Mouse (Mus musculus) stomach, embryonic 16.5 days (tissue): ENCODE data around the gene Asap2. TPM values are rescaled to one million over a fixed set of nuclear protein-coding genes. Genes with fewer than 3 reads are reported as not detected.

ENCODE experiments used
- ATAC-seq: fragments of 200-750 bp; cut with Nextera tagmentation; 2 replicates; pipeline ENCODE4 v1.8.0; 2017; ENCODE audit warnings: moderate number of reproducible peaks, moderate TSS enrichment; ENCODE audit not compliant: insufficient read depth, low FRiP score
- H3K27ac ChIP-seq: fragments of 300-500 bp; sonication (generic); 2 replicates; pipeline ENCODE4 v1.5.1; 2014; ENCODE audit warnings: low read length
- H3K27me3 ChIP-seq: fragments of 300-500 bp; sonication (generic); 2 replicates; pipeline ENCODE4 v1.6.1; 2014; ENCODE audit warnings: low read length, control low read depth, mixed read lengths; ENCODE audit not compliant: control insufficient read depth, insufficient read depth
- H3K36me3 ChIP-seq: fragments of 300-500 bp; sonication (generic); 2 replicates; pipeline ENCODE4 v1.6.1; 2014; ENCODE audit warnings: low read length; ENCODE audit not compliant: control insufficient read depth, insufficient read depth
- H3K4me1 ChIP-seq: fragments of 300-500 bp; sonication (generic); 2 replicates; pipeline ENCODE4 v1.6.1; 2014; ENCODE audit warnings: low read length, control low read depth, mixed read lengths; ENCODE audit not compliant: control insufficient read depth, insufficient read depth
- H3K4me2 ChIP-seq: fragments of 300-500 bp; sonication (generic); 2 replicates; pipeline ENCODE4 v1.6.1; 2014; ENCODE audit warnings: low read depth, low read length, mixed read lengths
- H3K4me3 ChIP-seq: fragments of 300-500 bp; sonication (generic); replicated peaks from 2 replicates; pipeline ENCODE4 v1.5.1; 2014; ENCODE audit warnings: mild to moderate bottlenecking, low read length
- H3K9ac ChIP-seq: fragments of 300-500 bp; sonication (generic); 2 replicates; pipeline ENCODE4 v1.6.1; 2014; ENCODE audit warnings: low read length
- H3K9me3 ChIP-seq: fragments of 300-500 bp; sonication (generic); replicated peaks from 2 replicates; pipeline ENCODE4 v1.6.1; 2016; ENCODE audit warnings: low read length, control low read depth; ENCODE audit not compliant: control insufficient read depth
- WGBS: fragments of 180-500 bp; shearing (Covaris S2); extraction: QIAGEN DNeasy Blood & Tissue Kit; methylation state at CpG from one replicate; pipeline ENCODE4 v1.1.7; 2014; 5-methylcytosine and 5-hydroxymethylcytosine counted together
- polyA plus RNA-seq: library from polyadenylated mRNA; unstranded; fragments of >200 nt; fragmentation: Nextera tagmentation; extraction: Ambion mirVana; gene quantifications from 2 replicates; pipeline ENCODE4 v1.2.1, GENCODE M21; 2015

Asap2 gene
- polyA plus RNA-seq, 1 experiment from 2014 or later, result 5.5 TPM

DNA sequence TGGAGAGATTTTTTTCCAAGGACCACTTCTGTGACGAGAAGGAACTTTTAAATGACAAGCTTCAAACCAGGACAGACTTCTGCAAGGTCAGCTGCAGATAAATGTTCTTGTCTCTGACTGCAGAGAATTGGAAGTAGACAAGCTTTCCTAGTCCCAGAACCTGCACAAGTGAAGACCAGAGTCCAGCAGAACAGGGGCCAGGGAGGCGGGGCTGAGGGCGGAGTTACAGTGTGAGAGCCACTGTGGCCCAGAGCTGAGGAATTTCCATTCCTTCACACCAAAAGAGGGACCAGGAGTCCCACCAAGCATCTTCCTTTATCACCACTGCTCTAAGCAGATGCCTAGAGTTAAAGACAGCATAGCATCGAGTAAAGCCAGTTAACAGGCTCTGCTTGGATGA, 198.6 kb downstream of the Asap2 start:
- no peak for ATAC-seq
- Histone ChIP-seq H3K4me3 (no peak overlapping the region), H3K4me2 (no peak overlapping the region), H3K27me3 (no peaks in the 10 kb centered on the region), H3K36me3 (no peaks in the 10 kb centered on the region), H3K9ac (no peak overlapping the region), H3K27ac (no peak overlapping the region), H3K4me1 (no peaks in the 10 kb centered on the region), H3K9me3 (no peaks in the 10 kb centered on the region)
- WGBS, result 65% methylated on average over 4 of the region's 4 CpGs

DNA sequence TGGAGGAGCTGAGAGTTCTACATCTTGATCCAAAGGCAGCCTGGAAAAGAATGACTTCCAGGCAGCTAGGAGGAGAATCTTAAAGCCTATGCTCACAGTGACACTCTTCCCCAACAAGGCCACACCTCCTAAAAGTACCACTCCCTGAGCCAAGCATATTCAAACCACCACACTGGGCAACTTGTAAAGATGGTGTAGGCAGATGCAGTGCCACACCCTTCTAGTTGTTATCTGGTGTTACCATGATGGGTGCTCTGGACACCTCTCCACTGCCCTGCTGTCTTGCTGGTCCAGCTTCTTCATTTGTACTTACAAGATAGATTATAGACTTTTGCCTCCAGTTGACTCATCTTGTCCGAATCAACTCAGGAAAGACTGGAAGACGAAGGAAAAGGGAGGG, 201.3 kb downstream of the Asap2 start:
- H3K4me1 ChIP-seq, result no peaks in the 10 kb centered on the region

DNA sequence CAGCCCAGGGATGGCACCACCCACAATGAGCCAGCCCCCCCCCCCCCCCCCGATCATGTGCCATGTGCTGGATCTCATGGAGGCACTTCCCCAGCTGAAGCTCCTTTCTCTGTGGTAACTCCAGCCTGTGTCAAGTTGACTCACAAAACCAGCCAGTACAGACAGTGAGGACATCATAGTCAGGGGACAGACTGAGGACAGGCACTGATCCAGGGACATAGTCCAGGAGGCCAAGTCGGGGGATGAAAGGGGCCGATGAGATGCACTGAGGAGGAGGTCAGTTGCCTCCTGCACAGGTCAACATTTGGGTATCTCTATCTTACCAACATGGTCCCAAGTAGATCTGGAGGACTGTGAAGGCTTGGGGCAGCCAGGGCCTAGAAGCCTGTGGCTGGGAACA, 205.2 kb downstream of the Asap2 start:
- Histone ChIP-seq H3K27me3 (no peaks in the 10 kb centered on the region), H3K4me3 (no peak overlapping the region), H3K9me3 (no peaks in the 10 kb centered on the region), H3K9ac (no peak overlapping the region), H3K4me2 (no peak overlapping the region), H3K36me3 (no peaks in the 10 kb centered on the region), H3K27ac (no peak overlapping the region), H3K4me1 (no peaks in the 10 kb centered on the region)
- ATAC-seq, result no peak
- WGBS, result 98% methylated on average over 3 of the region's 3 CpGs

More for the DNA sequence above, 201.3 kb downstream of the Asap2 start:
- H3K36me3 ChIP-seq, result no peaks in the 10 kb centered on the region
- no peak overlapping the region for H3K27ac ChIP-seq
- no peaks in the 10 kb centered on the region for H3K9me3 ChIP-seq
- ATAC-seq, result no peak
- H3K4me3 ChIP-seq, result no peak overlapping the region
- no peaks in the 10 kb centered on the region for H3K27me3 ChIP-seq
- WGBS, result 83% methylated on average over 2 of the region's 2 CpGs
- no peak overlapping the region for H3K4me2 ChIP-seq
- no peak overlapping the region for H3K9ac ChIP-seq

DNA sequence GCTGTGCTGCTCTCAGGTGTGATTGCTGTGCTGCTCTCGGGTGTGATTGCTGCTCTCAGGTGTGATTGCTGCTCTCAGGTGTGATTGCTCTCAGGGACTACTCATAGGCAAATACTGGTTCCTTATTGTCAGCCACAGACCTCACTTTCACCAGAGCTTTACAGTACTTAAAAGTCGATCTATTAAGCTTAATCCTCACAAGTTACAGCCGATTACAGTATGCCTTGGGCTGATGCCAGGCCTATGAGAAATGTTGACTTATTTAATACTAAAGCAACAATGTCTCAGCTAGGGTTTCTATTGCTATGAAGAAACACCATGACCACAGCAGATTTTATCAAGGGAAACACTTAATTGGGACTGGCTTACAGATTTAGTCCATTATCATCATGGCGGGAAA, 206.2 kb downstream of the Asap2 start:
- Histone ChIP-seq H3K4me2 (no peak overlapping the region), H3K4me3 (no peak overlapping the region), H3K9ac (no peak overlapping the region), H3K27ac (no peak overlapping the region), H3K4me1 (no peaks in the 10 kb centered on the region), H3K9me3 (no peaks in the 10 kb centered on the region), H3K27me3 (no peaks in the 10 kb centered on the region), H3K36me3 (no peaks in the 10 kb centered on the region)
- ATAC-seq, result no peak
- WGBS, result 68% methylated on average over 4 of the region's 4 CpGs

DNA sequence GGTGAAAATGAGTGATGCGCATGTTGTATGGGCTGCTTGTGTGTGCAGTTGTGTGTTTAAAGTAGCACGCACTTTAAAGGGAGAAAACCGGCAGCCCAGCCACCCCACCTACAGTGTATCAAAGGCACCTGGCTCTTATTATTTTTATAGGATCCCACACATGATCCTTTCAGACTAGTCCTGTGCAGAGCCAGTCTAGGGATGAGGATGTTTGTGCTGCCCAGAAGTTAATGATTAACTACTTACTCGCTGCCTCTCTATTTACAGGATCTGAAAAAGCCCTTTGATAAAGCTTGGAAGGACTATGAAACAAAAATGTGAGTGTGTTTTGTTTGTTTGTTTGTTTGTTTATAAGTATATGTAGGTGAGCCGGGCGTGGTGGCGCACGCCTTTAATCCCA, 210.4 kb downstream of the Asap2 start:
- H3K36me3 ChIP-seq, result no peaks in the 10 kb centered on the region
- no peaks in the 10 kb centered on the region for H3K27me3 ChIP-seq
- ATAC-seq, result peak; percentile 63; the same call in 1 of the 2 replicates
- H3K27ac ChIP-seq, result no peak overlapping the region
- H3K9ac ChIP-seq, result no peak overlapping the region
- H3K4me2 ChIP-seq, result no peak overlapping the region
- peaks cover 11% of the 10 kb centered on the region for H3K4me1 ChIP-seq
- no peak overlapping the region for H3K4me3 ChIP-seq
- H3K9me3 ChIP-seq, result no peaks in the 10 kb centered on the region
- 77% methylated on average over 8 of the region's 8 CpGs for WGBS

DNA sequence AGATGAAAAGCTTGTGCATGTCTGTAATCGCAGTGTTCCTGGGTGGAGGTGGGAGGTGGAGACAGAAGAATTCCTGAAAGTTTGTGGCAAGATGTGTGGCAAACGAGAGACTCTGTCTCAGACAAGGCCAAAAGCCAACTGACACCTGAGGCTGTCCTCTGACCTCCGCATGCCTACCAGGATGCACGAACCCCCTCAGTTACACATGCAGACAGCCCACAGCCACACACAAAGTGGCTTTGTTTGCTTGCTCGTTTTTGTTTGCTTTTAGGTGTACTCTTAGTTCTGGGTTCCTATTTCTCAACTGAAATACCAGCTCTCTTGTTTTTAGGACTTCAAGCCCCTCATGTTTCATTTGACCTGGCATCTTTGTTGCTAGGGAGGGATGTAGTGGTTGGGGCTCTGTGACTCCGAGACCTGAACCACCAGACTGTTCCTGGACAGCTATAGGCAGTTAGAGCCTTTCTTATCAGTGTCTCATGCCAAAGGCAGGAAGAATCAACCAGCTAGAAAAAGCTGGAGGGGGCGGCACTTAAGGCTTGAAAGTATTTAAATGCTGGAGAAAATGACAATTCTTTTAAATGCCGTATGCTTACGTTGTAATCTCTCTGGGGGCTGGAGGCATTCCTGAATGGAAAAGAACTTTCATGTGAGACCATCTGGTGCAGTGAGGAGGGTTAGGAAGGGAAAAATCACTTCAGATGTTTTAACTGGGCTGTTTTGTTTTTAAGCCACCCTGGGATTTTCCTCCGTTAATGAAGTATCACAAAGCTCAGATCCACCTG, 211.4 kb downstream of the Asap2 start:
- no peak overlapping the region for H3K9ac ChIP-seq
- H3K27ac ChIP-seq, result no peak overlapping the region
- no peaks in the 10 kb centered on the region for H3K36me3 ChIP-seq
- no peak overlapping the region for H3K4me3 ChIP-seq
- peaks cover 14% of the 10 kb centered on the region for H3K4me1 ChIP-seq
- H3K27me3 ChIP-seq, result no peaks in the 10 kb centered on the region
- no peak for ATAC-seq
- no peak overlapping the region for H3K4me2 ChIP-seq
- 65% methylated on average over 10 of the region's 10 CpGs for WGBS
- H3K9me3 ChIP-seq, result no peaks in the 10 kb centered on the region

DNA sequence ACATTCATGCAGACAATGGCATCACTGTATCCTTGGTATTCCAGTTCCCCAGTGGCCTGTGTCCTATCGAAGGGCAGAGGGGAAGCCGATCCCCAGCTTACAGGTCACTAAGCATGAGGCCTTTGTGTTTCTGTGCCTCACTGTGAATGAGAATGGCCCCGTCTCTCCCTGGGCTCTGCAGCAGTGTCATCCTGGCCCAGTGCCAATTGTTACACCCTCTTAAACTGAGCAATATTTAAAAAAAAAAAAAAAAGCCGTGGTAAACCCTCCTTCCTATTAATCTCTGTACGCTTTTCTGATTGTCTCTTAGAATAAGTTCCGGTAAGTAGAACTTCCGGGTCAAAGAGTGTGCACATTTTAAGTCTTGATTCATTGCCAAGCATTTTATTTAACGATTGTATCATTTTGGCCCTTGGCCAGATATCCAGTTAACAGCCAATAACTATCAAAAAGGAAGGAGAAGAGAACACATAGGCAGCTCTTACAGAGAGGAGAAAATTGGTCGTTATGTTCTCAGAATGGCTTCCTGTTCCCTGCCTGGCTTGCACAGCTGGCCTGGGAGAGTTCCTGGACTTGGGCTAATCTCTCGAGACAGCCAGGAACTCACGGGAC, 214.5 kb downstream of the Asap2 start:
- no peaks in the 10 kb centered on the region for H3K27me3 ChIP-seq
- peaks cover 16% of the 10 kb centered on the region for H3K4me1 ChIP-seq
- no peak overlapping the region for H3K4me3 ChIP-seq
- peak overlapping the region; percentile 68 for H3K27ac ChIP-seq
- no peaks in the 10 kb centered on the region for H3K9me3 ChIP-seq
- H3K9ac ChIP-seq, result no peak overlapping the region
- peak; percentile 49; the same call in 1 of the 2 replicates for ATAC-seq
- WGBS, result 23% methylated on average over 11 of the region's 11 CpGs
- no peak overlapping the region for H3K4me2 ChIP-seq
- H3K36me3 ChIP-seq, result no peaks in the 10 kb centered on the region

DNA sequence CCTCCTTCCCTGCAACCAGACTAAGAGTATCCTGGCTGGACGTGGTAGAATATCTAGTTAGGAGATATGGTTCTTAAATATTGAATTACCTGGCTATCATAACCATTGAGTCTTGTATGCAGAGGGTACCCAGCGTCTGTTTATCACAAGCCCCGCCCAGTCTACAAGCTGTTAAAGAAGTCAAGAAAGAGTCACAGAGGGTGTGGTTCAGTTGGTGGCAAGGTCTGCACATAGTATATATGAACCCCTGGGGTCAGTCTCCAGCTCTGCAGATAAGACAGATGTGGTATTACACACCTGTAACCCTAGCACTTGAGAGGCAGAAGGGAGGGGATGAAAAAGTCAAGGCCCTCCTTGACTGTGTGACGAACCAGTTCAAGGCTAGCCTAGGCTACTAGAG, 215.5 kb downstream of the Asap2 start:
- Histone ChIP-seq H3K9me3 (no peaks in the 10 kb centered on the region), H3K4me2 (no peak overlapping the region), H3K27ac (0 out of 2 replicates have a peak overlapping the region, but pooled peaks have one; percentile 68), H3K9ac (no peak overlapping the region), H3K27me3 (no peaks in the 10 kb centered on the region), H3K4me3 (no peak overlapping the region), H3K36me3 (no peaks in the 10 kb centered on the region), H3K4me1 (peaks cover 19% of the 10 kb centered on the region)
- ATAC-seq, result peak; percentile 75
- 67% methylated on average over 4 of the region's 4 CpGs for WGBS

DNA sequence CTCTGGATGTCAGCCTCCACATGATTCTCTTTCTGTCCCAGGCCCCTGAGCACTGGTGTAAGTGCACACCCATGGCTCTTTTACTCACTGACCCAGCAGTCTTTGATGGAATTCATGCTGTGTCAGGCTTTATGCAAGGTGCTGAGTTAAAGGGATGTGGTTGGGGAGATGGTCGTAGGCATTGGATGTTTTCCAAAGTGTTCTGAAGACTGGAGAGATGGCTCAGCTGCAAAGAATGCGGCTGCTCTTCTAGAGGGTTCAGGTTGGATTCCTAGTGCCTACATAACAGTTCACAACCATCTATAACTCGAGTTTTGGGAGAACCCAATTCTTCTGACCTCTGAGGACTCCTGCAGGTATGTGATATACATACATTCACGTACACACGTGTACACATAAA, 217.2 kb downstream of the Asap2 start:
- 83% methylated on average over 5 of the region's 5 CpGs for WGBS
- Histone ChIP-seq H3K9me3 (no peaks in the 10 kb centered on the region), H3K27ac (no peak overlapping the region), H3K9ac (no peak overlapping the region), H3K4me1 (peaks cover 19% of the 10 kb centered on the region), H3K4me2 (no peak overlapping the region), H3K27me3 (no peaks in the 10 kb centered on the region), H3K36me3 (no peaks in the 10 kb centered on the region), H3K4me3 (no peak overlapping the region)
- ATAC-seq, result no peak
